Mouse (Mus musculus): ENCODE data around the gene Zswim8.
A peak's percentile ranks its signal among the peaks of the same experiment; 100 is the strongest.
"Not testable (repeated sequence)": the region's sequence is repeated elsewhere in the genome, so short reads cannot be mapped to it uniquely, and the experiment has no call there.

Zswim8 gene

DNA sequence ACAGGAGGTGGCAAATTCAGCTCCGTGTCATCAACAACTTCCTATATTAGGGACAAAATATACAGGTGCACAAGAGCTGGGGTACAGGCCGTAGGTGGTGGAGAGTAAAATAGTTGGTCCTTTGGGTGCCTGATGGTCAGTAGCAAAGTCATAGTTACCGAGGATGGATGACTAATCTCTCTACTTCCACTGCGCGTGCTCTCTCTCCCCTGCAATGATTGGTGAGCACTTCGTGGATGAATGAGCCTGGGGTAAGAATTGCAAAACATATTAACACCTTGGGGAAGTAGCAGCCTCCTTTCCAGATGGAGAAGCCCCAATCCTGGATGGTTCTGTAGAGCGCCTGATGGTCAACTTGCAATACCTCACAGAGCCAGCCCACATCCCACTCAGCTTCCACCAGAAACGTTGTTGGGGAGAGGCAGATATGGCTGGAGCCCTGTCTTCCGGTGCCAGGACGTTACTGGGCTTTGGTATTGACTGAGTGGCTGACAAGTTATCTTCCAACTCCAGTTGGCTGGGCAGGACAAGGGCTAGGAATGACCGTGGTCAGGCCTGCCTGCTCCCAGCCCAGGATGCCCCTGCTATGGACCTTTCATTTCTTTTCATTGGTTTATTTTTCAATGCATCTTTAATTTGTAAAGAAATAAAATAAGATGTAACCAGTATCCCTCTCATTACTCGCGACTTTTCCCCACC lies 13.0 kb upstream of the Zswim8 start:
- peak; percentile 27 for DNase-seq

DNA sequence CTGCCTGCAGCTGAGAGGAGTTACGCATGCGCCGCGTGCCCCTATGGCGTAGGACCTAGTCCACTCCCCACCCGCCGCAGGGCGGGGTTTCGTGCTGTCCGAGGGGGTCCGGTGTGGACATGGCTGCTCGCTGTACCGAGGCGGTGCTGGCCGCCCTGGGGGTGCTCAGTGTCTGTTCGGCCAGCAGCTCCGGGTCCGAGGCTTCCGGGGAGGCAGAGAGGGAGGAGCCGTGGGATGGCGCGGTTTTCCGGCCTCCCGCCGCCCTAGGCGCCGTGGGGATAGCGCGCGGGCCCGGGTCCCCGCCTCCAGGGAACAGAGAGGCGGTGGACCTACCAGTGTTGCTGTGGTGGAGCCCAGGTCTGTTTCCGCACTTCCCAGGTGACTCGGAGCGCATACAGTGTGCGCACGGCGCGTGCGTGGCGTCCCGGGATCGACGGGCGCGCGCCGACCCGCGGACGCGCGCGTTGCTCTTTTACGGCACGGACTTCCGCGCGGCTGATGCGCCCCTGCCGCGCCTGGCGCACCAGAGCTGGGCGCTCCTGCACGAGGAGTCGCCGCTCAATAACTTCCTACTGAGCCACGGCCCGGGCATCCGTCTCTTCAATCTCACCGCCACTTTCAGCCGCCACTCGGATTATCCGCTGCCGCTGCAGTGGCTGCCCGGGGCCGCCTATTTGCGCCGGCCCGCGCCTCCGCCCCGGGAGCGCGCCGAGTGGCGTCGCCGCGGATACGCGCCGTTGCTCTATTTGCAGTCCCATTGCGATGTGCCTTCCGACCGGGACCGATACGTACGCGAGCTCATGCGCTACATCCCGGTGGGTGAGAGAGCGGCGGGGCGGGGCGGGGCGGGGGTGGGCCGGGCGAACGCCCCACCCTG lies 12.2 kb upstream of the Zswim8 start, which contains the start of gene Fut11:
TSS of gene Fut11 (plus strand) at position 85 of the 877 bp plus-strand sequence.
- DNase-seq, result peak; percentile 77

DNA sequence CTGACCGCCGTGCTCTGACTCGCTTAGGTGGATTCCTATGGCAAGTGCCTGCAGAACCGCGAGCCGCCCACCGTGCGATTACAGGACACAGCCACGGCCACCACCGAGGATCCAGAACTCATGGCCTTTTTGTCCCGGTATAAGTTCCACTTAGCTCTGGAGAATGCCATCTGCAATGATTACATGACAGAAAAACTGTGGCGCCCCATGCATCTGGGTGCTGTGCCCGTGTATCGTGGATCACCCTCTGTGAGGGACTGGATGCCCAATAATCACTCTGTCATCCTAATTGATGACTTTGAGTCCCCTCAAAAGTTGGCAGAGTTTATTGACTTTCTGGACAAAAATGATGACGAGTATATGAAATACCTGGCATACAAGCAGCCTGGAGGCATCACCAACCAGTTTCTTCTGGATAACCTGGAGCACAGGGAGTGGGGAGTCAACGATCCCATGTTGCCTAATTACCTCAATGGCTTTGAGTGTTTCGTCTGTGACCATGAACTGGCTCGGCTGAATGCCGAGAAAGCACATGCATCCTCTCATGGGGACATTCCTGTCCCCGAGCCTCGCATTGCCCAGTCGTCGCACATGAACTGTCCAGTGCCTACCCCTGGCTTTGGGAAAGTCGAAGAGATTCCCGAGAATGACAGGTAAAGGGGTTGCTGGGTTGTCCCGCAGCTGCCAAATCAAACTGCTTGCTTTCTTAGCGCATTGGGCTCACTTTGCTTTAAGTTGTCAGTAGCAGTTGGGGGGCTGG lies 11.4 kb upstream of the Zswim8 start:
- no peak for DNase-seq

DNA sequence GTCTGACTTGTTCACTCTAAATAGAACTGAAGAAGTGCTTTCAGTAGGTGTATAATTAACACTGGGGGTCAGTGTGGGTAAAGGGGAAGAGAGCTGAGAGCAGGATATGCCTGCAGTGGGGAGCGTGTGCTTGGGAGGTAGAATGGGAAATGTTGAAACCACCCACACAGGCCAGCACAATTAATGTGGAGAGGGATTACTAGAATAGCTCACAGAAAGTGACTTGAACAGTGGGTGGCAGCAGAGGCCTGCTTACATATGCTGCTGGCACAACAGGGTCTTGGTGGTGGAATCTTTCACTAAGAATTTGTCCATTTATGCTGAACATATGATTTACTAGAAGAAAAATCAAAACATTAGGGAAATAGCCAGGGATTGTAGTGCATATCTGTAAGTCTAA lies 10.4 kb upstream of the Zswim8 start:
- peak; percentile 39 for DNase-seq

DNA sequence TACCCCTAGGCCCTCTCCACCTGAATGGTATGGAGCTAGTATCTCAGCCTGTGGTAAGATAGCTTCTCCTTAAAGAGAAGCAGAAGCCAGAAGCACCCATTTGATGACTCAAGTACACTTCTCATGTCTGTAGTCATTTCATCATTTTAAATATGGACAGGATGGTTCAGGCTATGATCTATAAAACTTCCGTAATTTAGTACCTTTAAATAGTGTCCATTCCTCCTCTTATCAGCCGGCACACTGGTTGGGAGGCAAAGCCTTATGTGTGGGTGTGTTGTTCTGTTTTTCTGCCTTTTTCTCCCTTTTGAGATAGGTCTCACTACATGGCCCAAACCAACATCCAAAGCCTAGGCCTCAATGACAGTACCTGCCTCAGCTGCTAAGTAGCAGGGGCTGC lies 8.8 kb upstream of the Zswim8 start:
- no peak for DNase-seq

DNA sequence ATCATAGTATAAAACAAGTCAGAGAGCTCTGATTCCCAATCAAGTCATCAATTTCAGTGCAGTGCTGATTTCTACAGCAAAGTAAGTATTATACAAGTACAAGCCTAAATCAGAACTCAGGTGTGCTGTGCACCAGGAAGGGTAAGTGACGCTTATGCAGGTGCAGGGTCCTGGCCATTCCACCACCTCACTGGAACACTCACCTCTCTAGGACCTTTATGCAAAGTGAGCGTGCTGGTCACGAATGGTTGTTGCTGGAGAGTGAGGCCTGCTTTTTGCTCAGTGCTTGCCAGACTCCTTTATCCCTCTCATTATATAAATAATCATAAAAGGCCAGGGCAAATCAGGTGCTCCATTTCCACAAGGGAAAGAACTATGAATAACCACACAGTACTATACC lies 7.0 kb upstream of the Zswim8 start:
- DNase-seq, result no peak

DNA sequence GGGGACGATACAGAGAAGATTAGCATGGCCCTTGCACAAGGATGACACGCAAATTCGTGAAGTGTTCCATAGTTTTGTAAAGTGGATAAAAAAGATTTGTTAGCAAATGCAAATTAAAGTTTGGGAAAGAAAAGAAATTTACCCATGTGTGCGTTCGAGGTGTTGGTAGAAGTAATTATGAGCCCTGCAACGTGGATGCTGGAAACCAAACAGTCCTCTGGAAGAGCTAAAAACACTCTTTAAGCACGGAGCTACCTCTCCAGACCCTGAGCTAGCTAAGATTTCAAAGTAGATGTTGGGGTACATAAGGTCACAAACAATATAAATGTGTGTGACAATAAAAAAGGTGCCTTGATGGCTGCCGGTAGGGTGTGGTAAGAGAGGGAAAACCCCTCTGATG lies 5.8 kb upstream of the Zswim8 start:
- DNase-seq, result no peak

DNA sequence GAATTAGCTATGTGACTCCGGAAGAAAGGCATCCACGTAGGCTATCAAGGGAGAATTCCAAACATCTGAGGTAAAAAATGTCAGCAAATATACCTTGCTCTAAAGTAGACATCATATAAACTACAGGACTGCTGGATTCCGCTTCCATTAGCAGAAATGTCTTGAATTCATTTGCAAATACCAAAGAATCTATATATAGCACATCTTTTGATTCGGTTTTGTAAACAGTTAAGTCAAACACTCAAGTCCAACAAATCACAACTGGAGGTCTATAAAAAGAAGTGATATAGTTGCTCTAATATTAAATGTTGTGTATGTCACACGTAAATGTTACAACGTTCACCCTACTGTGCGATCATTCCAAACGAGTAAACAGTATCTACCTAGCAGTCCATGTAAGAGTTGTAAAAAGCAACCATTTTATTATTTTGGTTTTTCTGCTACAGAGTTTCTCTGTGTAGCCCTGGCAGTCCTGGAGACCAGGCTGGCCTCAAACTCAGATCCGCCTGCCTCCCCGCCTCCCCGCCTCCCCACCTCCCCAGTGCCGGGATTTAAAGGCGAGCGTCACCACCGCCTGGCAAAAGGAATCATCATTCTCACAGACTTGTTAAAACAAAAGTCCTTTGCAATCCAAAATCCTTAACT lies 5.1 kb upstream of the Zswim8 start:
- no peak for DNase-seq

DNA sequence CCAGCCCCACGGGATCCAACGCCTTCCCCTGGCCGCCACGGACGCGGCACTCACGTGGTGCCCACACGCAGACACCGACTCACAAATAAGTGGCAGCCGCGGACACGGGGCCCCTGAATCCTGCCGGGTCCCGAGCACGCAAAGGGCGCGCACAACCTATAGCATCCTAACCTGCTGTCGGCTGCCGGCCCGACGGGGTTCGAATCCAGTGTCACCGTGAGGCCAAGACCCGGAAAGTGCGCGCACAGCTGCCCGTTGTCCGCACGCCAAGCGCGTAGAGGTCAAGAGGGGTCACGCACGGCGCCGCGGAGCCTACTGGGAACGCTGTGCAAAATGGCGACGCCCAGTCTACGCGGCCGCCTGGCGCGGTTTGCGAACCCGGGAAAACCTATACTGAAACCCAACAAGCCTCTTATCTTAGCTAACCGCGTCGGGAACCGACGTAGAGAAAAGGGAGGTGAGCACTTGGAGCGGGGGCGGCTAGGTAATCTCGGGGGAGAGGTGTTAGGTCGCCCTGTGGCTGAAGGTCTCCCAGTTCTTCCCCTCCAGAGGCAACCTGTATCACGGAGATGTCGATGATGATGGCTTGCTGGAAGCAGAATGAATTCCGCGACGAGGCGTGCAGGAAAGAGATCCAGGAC lies 4.5 kb upstream of the Zswim8 start, which contains the start of gene Chchd1:
TSS of gene Chchd1 (plus strand) at position 266 of the 641 bp plus-strand sequence.
- DNase-seq, result peak; percentile 92

DNA sequence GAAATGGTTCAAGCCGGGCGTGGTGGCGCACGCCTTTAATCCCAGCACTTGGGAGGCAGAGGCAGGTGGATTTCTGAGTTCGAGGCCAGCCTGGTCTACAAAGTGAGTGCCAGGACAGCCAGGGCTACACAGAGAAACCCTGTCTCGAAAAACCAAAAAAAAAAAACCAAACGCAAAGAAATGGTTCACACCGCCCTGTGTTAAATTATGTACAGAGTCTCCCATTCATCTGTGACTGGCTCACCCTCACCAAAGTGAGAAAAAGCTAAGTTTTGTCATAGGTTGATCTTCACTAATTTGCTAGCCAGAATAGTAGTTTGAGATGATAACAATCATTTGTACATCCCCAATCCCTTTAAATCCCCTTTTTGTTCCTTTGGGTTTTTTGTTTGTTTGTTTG lies 3.9 kb upstream of the Zswim8 start:
- DNase-seq, result not testable (repeated sequence)

DNA sequence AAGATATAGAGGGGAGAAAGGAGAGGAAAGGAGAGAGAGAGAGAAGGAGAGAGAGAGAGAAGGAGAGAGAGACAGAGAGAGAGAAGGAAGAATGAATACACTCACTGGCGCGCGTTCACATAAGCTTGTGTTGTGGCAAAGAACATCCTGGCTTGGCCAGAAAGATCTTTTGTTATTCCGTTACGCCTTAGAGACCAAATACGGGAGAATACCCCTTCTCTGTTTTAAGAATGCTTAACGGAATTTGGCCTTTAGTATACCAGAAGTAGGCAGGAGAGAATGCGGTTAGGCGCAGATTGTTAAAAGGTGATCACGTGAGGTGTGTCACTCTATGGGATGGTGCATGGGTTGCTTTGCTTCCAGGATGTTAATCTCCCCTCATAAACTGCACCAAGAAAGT lies 887 bp downstream of the Zswim8 start:
- no peak for DNase-seq

DNA sequence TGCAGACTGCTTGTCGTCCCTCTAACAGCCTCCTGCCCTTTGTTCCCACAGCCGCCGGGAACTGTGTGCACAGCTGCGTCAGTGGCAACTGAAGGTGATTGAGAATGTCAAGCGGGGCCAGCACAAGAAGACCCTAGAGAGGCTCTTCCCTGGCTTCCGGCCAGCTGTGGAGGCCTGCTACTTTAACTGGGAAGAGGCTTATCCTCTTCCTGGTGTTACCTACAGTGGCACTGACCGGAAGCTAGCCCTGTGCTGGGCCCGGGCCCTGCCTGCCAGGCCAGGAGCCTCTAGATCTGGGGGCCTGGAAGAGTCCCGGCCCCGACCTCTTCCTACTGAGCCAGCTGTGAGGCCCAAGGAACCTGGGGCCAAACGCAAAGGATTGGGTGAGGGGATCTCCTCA lies 6.5 kb downstream of the Zswim8 start:
- no peak for DNase-seq

DNA sequence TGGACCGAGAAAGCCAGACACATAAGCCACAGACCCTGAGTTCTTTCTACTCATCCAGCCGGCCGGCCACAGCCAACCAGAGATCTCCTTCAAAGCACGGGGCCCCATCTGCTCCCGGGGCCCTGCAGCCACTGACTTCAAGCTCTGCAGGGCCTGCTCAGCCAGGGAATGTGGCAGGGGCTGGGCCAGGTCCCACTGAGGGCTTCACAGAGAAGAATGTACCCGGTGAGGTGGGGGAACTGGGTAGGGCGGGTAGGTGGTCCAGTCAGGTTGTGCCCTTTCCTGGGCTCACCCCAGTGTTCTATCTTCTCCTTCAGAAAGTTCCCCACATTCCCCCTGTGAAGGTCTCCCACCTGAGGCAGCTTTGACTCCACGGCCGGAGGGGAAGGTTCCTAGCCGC lies 11.1 kb downstream of the Zswim8 start:
- no peak for DNase-seq

DNA sequence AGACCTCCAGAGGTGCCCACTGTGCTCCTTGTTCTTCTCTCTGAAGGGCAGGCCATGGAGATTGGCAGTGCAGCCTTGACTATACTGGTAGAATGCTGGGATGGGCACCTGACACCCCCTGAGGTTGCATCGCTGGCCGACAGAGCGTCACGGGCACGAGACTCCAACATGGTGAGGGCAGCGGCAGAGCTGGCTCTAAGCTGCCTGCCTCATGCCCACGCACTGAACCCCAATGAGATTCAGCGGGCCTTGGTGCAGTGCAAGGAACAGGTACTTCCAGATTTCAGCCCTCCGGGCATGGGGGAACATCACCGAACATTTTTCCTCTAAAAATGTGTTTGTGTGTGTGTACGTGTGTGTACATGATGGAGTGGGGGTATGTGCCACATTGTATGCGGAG lies 12.4 kb downstream of the Zswim8 start:
- DNase-seq, result no peak

DNA sequence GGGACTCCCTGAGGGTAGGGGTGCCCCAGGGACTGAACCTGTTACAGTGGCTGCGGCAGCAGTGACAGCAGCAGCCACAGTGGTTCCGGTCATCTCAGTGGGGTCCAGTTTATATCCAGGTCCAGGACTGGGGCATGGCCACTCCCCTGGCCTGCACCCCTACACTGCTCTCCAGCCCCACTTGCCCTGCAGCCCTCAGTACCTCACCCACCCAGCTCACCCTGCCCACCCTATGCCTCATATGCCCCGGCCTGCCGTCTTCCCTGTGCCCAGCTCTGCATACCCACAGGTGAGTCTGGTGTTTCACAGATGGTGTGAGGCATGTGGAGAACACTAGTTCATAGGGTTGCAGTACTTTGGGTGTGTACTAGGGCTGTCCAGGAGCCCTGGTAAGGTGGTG lies 14.0 kb downstream of the Zswim8 start:
- DNase-seq, result no peak

DNA sequence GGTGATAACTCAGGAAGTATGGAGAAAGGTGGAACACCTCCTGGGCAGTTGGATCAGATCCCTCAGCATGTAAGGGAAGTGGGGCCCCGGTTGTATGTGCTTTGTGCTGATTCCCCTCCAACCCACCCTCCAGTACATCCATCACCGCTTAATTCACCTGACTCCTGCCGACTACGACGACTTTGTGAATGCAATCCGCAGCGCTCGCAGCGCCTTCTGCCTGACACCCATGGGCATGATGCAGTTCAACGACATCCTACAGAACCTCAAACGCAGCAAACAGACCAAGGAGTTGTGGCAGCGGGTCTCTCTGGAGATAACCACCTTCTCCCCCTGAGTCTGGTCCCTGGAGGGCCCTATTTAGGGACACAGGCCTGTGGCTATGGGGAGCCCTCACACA lies 15.7 kb downstream of the Zswim8 start:
- DNase-seq, result no peak

DNA sequence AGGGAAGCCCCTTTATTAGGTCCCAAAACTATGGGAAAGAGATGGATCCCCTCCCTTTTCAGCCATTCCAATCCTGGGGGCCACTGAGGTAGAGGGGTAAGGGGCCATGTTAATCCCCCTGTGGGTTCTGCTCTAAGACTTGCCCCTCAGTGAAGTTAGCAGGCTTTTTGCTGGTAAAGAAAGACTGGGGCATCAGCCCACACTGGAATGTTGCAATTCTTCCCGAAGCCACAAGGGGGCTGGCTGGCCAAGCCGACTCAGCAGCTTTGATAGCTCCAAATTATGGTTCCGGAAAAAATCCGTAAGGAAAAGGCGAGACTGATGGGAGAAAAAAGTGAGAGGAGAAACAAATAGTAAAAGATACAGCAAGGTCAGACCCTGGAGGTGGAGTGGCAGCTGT lies 16.7 kb downstream of the Zswim8 start:
- DNase-seq, result peak; percentile 64

DNA sequence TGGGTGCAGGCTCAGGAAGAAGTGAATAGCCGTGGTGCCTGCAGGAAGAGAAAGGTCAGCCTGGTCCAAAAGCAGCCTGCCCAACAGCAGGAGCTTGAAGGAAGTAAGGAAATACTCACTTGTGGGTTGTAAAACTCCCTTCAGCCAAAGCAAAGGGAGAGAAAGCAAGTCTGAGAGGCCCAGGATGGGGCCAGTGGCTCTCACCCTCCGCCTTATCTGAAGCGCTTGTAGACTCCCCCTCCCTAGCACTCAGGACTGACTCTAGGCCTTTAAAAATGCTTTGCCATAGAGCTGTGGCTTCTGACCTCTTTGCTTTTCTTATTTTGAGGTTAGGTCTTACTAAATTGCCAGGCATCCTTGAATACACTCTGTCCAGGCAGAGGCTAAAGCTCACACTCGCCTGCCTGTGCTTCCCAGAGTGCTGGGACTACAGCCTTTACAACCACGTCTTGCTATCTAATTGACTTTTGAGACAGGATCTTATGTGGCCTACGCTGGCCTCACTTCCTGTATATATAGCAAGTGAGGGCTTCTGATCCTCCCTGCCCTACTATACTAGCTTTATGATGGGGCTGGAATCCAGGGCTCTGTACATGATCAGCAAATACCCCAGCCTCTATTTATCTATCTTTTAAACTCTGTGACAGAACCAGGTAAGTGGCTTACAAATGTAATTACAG lies 18.4 kb downstream of the Zswim8 start:
- no peak for DNase-seq

DNA sequence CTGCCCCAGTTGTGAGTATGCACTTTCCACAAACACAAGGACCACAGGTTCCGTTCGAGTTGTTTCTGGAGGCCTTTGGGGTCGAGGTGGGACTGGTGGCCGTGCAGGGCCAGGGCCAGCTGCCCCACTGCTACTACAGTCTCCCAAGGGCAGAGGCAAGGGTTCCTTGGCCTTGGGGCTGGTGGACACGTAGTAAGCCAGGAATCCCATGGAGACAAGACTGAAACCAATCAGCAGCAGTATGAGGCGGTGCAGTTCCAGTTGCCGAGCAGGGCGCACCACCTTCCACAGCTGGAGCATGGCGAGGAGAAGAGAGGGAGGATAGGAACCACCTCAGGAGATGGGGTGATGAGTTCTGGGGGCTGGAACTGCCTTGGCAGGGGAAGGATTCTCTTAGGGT lies 22.5 kb downstream of the Zswim8 start:
- DNase-seq, result no peak

DNA sequence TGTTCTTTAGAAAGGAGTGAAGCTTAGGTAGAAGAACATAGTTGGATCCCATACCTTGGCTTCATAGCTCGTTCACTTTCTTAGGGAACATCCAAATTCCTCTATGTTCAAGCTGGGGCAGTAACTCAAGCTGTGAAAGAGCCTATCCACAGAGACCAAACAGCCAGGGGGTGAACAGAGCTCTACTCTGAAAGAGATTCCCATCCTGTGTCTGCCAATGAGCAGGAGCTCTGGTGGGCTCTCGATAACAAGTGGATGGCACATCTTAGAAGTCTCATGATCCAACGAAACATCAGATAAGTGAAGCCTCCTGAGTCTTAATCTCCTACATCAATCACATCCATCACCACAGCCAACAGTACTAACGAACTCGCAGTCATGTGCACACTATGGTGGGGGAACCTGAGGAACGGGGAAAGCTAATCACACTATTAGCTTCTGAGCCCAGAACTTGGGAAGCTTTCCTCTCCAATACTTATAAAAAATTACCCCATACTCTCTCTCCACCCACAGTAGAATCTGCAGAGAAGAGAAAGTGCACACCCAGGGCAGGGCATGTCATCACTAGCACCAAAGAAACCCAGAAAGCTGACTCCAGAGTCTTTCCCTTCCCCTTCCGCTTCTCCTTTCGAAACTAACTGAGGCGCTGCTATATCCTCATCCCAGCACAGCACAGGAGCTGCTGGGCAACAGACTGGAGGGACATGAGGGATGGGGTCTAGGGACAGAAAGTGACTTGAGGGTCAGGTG lies 23.7 kb downstream of the Zswim8 start:
- DNase-seq, result no peak
